Mouse (Mus musculus): ENCODE data around the gene Nags.
"Not testable (repeated sequence)": the region's sequence is repeated elsewhere in the genome, so short reads cannot be mapped to it uniquely, and the experiment has no call there.

The Nags gene

DNA sequence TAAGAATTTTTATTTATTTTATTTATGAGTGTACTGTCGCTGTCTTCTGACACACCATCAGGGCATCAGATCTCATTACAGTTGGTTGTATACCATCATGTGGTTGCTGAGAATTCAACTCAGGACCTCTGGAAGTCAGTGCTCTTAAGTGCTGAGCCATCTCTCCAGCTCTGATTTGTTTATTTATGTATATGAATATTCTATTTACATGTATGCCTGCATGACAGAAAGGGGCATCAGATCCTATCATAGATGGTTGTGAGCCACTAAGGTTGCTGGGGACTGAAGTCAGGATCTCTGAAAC is 11.4 kb downstream of the Nags start:
- DNase-seq (ENCODE audit: low read depth, low spot score): no peak

DNA sequence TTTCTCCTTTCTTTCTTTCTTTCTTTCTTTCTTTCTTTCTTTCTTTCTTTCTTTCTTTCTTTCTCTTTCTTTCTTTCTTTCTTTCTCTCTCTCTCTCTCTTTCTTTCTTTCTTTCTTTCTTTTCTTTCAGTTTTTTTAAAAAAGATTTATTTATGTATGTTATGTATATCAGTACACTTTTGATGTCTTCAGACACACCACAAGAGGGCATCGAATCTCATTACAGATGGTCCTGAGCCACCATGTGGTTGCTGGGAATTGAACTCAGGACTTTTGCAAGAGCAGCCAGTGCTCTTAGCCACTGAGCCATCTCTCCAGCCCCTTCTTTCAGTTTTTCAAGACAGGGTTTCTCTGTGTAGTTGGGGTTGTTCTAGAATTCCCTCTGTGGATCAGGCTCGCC is 12.7 kb downstream of the Nags start:
- not testable (repeated sequence) for DNase-seq (ENCODE audit: low read depth, low spot score)

DNA sequence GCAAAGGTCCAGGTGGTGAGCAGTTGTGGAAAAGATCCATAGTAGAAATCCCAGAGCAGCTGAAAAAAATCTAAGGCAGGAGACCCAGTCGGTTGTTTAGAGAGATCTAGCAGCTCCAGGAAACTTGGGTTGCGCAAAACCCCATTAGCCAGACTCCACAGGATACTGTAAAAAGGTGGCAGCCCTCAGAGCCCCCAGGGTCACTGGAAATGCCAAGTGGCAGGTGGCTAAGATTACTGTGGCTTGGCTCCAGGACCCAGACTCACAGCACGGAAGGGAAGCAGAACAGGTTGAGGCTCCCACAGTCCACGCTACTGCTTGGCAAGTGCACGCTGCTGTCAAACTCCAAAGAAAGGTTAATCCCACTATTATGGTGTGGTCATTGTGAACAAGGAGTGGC is 14.5 kb downstream of the Nags start:
- DNase-seq (ENCODE audit: low read depth, low spot score): no peak

DNA sequence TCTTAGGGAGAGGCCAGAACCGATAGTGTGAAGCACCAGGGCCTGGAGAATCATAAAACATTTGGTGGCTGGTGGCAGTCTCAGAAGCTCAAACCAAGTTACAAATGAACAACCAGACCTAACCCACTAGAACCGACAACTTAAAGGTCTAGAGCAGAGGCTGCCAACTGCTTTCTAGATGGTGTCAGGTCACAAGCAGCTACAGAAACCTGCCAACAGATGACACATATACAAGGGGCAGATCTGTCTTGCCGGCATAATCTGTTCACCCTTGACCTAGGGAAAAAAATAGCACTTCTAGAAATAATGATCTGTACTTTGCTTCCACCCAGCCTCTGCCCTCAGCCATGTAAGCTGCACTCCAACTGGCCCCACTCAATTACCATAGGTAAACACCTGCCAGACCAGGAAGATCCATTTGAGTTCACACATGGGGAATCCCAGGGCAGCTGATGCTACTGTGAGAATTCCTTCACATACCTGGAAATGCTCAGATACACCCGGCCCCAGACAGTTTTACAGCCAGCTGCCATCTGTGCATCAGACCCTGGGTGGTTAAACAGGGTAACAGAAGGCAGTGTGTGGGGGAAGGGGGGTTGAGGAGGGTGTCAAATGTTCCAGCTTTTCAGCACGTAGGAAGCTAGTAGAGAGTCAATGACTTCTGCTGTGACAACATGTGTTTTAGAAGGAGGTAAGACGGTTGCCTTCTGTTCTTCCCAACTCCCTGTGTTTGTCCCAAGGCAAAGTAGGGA is 20.8 kb downstream of the Nags start:
- DNase-seq (ENCODE audit: low read depth, low spot score): no peak

DNA sequence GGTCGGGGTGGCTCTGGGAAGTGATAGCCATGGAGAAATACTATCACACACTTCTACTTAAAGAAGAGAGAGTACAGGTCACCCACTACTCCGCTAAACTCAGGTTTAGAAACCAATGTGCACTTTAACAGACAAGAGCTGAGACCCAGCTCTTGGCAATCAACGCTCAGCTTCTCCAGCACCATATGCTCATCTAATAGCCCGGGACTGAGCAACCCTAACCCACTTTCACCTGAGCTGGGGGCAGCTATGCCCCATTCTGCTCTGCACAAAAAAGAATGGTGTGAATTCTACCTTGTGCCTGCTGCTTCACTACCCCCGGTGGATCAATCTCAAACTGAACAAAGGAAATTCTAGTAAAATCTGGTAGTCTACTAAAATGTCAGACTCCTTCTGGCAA is 22.2 kb downstream of the Nags start:
- no peak for DNase-seq (ENCODE audit: low read depth, low spot score)

DNA sequence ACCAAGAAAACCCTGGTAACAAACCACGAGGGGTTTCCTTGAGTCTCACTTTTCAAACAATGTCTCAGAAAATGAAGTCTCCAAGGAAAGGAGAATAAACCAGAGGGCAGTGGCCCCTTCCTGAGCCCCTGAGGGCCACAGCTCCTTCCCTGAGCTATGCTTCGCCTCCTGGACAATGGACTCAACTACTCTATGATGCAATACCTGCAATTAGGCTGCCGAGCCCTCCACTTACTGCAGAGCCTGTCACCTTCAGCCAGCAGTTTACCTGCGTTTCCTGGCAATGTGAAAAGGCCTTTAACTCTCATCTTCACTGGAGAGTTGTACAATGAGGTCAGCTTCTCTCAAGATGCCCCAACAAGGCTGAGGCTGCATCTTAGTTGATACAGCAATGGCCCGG is 23.4 kb downstream of the Nags start:
- no peak for DNase-seq (ENCODE audit: low read depth, low spot score)

DNA sequence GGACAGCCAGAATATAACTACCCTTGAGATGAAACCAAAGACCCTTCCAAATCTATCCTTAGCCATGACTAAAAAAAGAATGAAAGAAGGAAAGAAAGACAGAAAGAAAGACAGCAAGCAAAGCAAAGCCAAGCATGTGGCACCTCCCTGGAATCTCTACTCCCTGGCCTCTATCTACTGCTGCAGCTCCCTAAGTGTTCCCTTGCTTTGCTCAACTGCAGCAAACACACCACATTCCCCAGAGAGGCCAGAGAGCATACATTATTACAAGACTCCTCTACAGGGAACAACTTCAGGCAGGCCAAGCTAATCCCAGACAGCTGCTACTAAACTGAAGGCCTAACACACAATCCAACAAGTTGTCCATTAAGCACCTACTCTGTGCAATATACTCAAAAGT is 34.5 kb downstream of the Nags start:
- DNase-seq (ENCODE audit: low read depth, low spot score): no peak

DNA sequence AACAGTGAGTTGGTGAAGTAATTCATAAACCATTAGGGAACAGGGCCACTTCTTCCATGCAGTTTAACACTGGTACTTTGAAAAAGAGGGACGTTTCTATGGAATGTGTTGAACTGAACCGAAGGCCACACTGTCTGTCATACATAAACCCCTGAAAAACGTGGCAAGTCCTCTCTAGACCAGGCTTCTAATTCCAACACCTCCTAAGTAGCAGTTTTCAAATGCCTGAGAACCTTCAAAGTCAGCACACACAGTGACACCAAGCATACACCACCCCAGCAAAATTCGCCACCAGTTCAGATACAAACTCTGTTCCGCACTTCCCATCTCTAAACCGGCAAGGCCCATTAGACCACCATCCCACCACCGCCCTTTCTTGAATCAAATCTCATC is 38.9 kb downstream of the Nags start:
- DNase-seq (ENCODE audit: low read depth, low spot score): peak; percentile 35

DNA sequence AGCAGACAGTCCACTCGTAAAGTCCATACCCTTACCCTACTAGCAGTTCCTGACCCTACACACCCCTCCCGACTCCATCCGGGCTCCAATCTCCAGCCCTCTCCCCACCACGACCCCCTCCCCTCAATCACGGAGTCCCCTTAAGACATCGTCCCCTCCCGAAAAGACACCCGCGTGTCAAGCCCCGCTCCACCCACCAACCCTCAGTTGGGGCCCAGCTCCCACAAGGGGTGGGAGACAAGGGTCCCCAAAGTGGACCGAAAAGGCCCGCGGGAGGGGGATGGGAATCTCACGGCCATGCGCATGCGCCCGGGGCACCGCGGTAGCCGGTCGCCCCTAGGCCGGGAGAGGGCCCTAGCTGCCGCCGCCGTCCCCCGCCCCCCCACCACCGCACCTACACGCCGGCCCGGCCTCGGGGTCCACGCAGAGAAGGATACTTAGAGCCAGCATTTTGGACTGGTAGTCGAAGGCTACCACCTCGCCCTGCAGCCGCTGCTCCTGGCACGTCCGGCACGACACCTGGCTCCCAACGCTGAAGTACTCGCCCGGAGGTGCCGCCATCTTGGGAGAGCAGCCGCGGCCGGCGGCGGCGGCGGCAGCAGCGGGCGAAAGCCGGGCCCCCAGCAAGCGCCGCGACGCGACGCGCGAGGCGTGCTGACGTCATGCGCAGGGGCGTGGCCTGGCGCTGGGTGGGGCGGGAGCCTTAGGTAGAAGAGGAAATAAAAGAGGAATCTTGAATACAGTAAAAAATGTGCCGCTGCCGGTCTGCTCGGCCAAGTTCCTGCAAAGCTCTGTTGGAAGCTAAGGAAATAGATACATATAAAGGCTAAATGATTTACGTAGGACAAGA is 39.6 kb downstream of the Nags start, which contains the start of gene Lsm12:
Gene Lsm12, minus strand, starts transcription at position 651 of the 850 bp plus-strand sequence.
- DNase-seq (ENCODE audit: low read depth, low spot score): peak; percentile 99

DNA sequence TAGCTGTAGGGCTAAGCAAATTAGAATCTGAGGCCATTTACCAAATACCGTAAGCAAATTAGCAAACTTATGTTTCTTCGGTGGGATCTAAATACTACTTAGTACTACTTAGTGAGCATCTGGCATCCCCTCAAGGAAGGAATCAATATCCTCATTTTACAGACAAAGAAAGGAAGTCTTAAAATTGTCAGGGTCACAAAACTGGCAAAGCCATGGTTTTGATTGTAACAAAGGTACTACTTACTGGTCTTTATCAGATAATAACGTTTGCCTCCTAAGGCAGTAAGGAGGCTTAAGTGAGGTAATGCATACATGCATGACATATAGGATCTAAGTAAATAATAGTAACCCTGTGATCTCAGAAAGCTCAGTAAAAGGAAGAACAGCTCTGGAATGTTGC is 40.4 kb downstream of the Nags start:
- DNase-seq (ENCODE audit: low read depth, low spot score): no peak

DNA sequence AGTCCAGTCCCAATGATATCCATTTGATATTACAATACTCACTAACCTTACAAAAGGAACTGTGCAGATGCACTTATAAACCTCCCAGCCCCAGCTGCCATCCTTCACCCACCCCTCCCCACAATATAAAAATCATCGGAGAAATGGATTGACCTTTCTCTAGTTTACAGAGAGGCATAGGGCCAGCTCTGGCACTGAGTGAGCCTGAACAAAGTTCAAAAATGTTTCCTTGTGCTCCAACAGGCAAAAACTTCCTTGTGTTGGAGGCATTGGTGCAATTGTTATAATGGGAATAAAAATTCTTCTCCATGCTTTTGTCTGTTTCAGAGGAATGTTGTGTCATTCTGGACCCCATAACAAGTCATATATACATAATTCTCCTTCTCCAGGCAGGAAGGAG is 40.9 kb downstream of the Nags start:
- no peak for DNase-seq (ENCODE audit: low read depth, low spot score)

DNA sequence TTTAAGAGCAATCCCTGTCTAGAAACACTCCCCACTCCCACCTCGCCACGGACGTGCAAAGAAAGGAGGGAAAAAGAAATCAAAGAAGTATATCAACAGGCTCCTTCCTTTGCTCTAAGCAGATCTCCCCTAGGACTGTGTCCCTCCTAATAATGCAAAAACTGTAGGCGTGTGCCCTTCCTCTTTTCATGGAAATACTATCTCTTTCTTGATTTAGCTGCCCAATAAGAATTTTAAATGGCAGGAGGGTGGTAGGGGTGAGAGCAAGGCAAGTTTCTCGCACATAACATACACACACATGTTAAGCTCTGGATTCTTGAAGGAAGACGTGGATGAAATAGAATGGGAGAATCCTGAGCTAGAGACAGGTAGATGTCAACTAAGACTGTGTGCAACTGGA is 43.7 kb downstream of the Nags start:
- DNase-seq (ENCODE audit: low read depth, low spot score): no peak

DNA sequence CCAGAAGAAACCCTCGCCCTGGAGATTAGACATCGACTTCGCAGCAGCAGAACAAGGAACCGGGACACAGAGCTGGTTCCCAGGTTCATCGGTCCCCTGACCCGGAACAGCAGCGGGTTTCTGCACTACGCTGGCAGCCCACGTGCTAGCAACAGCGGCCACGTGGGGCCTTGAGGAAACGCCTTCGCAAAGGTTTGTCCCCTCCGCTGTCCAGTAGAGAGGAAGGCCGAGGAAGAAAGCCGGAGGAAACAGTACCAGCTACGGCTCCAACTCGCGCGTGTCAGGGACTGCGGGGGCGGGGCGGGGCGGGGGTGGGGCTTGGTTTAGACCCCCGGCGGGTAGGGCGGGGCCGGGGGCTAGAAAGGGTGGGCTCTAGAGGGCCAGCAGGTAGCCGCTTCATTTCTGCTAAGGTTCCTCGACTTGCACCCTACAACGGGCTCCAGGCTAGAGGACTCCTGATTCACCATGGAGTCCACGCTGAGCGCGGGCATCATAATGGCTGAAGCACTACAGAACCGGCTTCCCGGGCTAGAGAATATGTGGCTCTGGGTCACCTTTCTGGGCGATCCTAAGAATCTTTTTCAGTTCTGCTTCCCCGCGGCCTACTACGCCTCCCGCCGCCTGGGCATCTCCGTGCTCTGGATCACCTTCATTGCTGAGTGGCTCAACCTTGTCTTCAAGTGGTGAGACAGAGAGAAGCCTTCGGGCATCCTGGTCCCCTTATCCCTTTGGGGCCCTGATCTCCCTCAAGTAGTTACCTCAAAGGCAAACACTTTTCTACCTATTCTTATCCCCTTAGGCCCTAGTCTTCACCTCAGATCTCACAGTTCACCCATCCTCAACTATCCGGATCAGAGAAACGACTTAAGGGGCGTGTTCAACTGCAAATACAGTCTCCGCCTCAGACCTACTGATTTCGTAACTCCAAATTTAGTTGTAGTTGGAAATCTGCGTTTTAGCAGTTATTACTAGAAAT is 44.4 kb downstream of the Nags start, which contains the start of gene G6pc3:
Gene G6pc3, plus strand, starts transcription at position 160 of the 976 bp plus-strand sequence.
- DNase-seq (ENCODE audit: low read depth, low spot score): peak; percentile 83

DNA sequence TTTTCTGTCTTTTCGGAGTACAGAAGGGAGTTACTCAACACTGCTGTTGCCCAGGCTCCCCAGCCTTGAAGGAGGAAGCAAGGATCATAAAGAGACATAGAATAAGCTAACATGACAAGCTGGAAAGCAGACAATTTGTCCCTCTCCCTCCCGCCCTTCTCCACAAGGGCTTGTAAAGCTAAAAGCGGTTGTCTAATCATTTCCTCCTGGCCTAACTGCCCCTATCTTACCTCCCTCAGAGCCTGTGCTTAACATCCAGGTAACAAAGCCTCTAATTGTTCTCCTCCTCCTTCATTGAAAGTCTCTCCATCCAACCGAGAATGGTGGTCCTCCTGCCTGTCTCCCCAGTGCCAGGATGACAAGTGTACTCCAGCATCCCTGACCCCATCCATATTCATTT is 45.5 kb downstream of the Nags start:
- DNase-seq (ENCODE audit: low read depth, low spot score): no peak

DNA sequence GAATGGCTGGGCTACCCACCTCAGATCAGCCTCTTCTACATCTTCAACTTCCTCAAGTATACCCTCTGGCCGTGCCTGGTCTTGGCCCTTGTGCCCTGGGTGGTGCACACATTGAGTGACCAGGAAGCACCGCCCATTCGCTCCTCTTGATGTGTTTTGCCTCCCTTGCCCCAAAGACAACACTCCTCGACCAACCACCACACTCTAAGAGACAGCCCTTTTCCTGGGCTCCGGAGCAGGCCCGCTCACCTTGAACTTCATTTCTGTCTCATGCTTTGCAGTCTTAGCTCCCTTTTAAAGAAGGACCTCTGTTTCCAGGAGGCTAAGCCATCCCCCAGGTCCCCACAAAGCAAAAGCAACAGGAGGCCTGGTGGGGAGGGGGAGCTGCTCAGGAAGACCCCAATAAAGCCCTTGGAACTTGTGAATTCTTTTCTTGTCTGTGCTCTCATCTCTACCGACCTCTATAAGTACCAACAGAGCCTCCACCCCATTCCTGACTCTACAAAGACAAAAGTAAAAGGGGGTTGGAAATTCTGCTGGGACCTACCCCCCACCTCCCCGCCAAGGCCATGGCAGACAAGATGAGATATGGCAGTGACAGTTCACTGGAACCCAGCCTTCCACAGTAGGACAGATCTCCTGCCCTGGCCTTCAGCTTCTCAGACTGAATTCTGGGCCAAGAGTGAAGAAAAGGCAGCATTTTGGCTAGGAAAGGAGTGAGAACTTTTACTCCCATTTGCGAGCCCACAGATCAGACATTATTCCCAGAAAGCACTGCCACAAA is 48.5 kb downstream of the Nags start:
- DNase-seq (ENCODE audit: low read depth, low spot score): no peak

DNA sequence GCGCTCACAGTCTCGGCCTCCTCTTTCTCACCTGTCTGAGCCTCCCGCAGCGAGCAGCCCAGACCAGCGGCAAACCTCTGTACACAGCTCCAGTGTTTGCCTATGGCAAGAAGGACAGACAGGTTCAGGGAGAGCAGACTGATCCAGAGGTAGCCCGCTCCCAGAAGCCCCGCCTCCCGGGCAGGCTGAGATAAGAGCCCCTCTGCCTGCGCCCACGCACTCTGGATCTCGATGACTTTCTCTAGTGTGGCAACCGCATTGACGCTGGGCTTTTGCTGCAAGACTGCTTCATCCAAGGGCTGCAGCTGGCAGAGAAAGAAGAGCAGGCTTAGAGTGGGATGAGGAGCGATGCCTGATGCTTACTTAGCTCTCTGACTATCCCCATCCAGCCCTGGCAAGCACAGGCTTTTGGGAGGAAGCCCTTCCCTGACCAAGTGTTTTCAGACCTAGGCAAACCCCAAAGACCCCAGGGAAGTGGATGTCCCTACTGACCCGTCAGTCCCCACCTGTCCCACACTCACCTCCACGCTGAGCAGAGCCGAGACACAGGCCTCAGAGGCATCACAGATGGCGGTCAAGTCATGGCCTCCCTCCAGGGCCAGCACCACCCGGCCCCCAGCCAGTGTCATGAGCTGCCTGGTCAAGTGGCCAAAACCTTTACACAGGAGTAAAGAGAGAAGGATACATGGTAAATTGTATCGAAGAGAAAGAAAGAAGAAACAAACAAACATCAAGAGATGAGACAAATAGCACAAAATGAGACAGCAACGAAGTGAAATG is 50.9 kb downstream of the Nags start:
- no peak for DNase-seq (ENCODE audit: low read depth, low spot score)

DNA sequence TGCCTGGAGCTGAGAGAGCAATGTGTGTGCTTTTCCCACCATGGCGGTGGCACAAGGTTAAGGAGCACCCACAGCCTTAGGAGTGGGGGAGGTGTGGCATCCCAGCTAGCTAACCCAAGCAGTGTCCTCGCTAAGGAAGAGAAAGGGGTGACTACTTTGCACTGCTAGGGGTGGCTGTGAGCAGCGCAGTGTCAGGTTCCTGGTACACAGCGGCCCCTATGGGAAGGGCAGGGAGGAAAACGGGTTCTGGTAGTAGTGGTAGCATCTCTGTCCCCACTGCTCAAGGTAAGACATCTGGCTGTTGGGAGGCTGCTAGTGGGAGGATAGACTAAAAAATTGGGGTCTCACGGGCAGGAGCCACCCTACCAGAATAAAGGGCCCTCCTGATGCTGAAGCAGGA is 52.9 kb downstream of the Nags start:
- no peak for DNase-seq (ENCODE audit: low read depth, low spot score)
